Mouse (Mus musculus) urinary bladder, postnatal 4 days (tissue): Measurements from ENCODE around the gene Obox6.

ENCODE experiments used
- DNase-seq, 2 experiments: peaks; one replicate each; pipeline ENCODE4 v3.0.0; 2021 to 2022; ENCODE audit warnings: low spot score in 2 of 2

Gene Obox6

DNA sequence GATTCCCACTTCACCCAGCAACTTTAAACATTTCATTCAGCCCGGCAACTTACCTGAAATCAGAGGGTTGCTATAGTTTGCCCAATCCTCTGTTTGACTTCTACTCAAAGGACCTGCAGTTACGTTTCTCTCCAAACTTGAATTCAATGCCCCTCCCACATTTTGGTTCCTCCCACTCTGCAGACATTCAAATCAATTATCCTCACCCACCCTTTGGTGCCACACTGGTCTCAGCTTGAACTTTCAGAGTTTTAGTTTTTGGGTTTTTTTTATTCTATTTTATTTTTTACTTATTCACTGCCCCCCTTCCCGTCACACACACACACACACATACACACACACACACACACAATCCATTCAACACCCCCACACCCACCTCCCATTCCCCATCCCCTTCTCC lies at the start of gene Obox6:
TSS of gene Obox6 (minus strand) at position 101 of the 400 bp plus-strand sequence.
- DNase-seq: no peak

- no peak for DNase-seq
Measured at GRCm38 (mm10) chr7:15884127-15884526, 44.6 kb upstream of the Obox6 start.

DNA sequence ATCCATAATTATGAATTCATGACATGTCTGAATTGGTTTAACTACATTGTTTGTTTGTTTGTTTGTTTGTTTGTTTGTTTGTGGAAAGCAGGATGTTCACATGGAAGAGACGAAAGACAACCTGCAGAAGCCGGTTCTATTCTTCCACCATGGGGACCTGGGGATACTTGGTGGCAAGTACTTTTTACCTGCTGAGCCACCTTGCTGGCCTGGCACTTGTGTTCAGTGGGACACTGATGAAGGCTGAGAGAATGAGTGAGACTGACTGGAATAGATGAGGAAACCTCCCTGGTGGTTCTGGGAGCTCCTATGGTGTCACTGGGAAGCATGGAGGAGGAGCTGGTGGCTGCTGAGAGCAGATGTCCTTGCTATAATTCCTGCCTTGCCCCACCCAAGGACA lies 42.8 kb upstream of the Obox6 start, which contains the start of gene Crxos:
TSS of gene Crxos (plus strand) at position 301 of the 400 bp plus-strand sequence.
- DNase-seq: no peak

DNA sequence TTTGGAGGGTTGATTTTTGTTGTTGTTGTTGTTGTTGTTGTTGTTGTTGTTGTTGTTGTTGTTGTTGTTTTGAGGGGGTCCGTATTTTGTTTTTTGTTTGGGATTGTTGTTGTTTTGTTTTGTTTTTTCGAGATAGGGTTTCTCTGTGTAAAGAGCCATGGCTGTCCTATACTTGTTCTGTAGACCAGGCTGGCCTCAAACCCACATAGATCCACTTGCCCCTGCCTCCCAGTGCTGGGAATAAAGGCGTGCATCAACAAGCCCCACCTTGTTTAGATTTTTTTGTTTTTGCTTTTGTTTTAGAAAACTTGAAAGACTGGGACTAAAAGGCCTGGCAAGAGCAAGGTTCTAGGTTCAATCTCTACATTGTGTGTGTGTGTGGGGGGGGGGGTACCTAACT lies 42.4 kb upstream of the Obox6 start:
- DNase-seq: no peak

GRCm38 (mm10) chr7:15881388-15881787 lies 41.9 kb upstream of the Obox6 start:
- no peak for DNase-seq

- no peak for DNase-seq
Measured at GRCm38 (mm10) chr7:15879756-15880155, 40.3 kb upstream of the Obox6 start, which contains the start of gene Crx. Gene Crx, minus strand, starts transcription at chr7:15879968.

DNA sequence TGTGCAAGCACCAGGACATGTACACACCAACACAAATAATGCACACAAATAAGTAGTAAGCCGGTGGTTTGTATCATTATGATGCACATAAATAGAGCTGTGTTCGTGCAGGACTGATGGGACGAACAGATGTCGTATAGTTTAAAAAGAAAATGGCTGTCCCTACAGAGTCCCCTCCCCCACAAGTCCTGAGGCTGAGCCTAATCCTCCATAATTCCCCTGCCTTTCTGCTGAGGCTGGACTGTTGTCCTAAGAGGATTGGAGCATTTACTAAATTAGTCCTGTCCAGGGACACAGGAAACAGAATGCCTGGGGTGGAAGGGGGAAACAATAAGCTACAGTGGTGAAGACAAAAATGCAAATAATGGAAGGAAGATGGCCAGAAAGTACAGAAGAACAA lies 24.6 kb upstream of the Obox6 start:
- DNase-seq: peak in 1 of 2 experiments; percentile 4

GRCm38 (mm10) chr7:15859657-15860056 lies 20.2 kb upstream of the Obox6 start:
- no peak for DNase-seq
